Mouse (Mus musculus) natural killer cell, adult 2 months (primary cell): ENCODE data around the gene Gm8764.
"Not testable (repeated sequence)": the region's sequence is repeated elsewhere in the genome, so short reads cannot be mapped to it uniquely, and the experiment has no call there.

Experiments
- DNase-seq, 2 experiments: peaks; one replicate each; pipeline ENCODE4 v3.0.0; 2022; ENCODE audit warnings: low spot score in 2 of 2

Gm8764 gene

GRCm38 (mm10) chr10:104159706-104160105, at the start of gene Gm8764:
TSS of gene Gm8764 (plus strand) at chr10:104160006.
- not testable (repeated sequence) for DNase-seq

- DNase-seq: no peak
Measured at GRCm38 (mm10) chr10:104110044-104110443, 49.8 kb upstream of the Gm8764 start.

GRCm38 (mm10) chr10:104118312-104118711, 41.5 kb upstream of the Gm8764 start:
- DNase-seq: no peak

- DNase-seq: not testable (repeated sequence)
Measured at GRCm38 (mm10) chr10:104142687-104143086, 17.1 kb upstream of the Gm8764 start, which contains the start of gene Gm21293. TSS of gene Gm21293 (plus strand) at chr10:104142987.

GRCm38 (mm10) chr10:104151197-104151596, 8.6 kb upstream of the Gm8764 start, which contains the start of gene Gm6763:
TSS of gene Gm6763 (plus strand) at chr10:104151497.
- DNase-seq: not testable (repeated sequence)

- not testable (repeated sequence) for DNase-seq
Measured at GRCm38 (mm10) chr10:104168215-104168614, 8.4 kb downstream of the Gm8764 start, which contains the start of gene Gm21304. TSS of gene Gm21304 (plus strand) at chr10:104168515.

GRCm38 (mm10) chr10:104176724-104177123, 16.9 kb downstream of the Gm8764 start, which contains the start of gene Gm21312:
TSS of gene Gm21312 (plus strand) at chr10:104177024.
- not testable (repeated sequence) for DNase-seq

- DNase-seq: not testable (repeated sequence)
Measured at GRCm38 (mm10) chr10:104185233-104185632, 25.4 kb downstream of the Gm8764 start, which contains the start of gene Gm20765. TSS of gene Gm20765 (plus strand) at chr10:104185533.

- not testable (repeated sequence) for DNase-seq
Measured at GRCm38 (mm10) chr10:104193742-104194141, 33.9 kb downstream of the Gm8764 start, which contains the start of gene Gm4340. TSS of gene Gm4340 (plus strand) at chr10:104194042.

- DNase-seq: no peak
Measured at GRCm38 (mm10) chr10:104209655-104210054, 49.8 kb downstream of the Gm8764 start.

GRCm38 (mm10) chr10:104210268-104210990, 50.6 kb downstream of the Gm8764 start:
- DNase-seq: no peak
